Mouse (Mus musculus): ENCODE results near the gene Psma5. TPM values are rescaled to one million over a fixed set of nuclear protein-coding genes. Genes with fewer than 3 reads are reported as not detected.

Psma5 gene
- polyA plus RNA-seq (2016; fragmentation: Nextera tagmentation; extraction: Ambion mirVana), result 229 and 241 TPM in 2 replicates

DNA sequence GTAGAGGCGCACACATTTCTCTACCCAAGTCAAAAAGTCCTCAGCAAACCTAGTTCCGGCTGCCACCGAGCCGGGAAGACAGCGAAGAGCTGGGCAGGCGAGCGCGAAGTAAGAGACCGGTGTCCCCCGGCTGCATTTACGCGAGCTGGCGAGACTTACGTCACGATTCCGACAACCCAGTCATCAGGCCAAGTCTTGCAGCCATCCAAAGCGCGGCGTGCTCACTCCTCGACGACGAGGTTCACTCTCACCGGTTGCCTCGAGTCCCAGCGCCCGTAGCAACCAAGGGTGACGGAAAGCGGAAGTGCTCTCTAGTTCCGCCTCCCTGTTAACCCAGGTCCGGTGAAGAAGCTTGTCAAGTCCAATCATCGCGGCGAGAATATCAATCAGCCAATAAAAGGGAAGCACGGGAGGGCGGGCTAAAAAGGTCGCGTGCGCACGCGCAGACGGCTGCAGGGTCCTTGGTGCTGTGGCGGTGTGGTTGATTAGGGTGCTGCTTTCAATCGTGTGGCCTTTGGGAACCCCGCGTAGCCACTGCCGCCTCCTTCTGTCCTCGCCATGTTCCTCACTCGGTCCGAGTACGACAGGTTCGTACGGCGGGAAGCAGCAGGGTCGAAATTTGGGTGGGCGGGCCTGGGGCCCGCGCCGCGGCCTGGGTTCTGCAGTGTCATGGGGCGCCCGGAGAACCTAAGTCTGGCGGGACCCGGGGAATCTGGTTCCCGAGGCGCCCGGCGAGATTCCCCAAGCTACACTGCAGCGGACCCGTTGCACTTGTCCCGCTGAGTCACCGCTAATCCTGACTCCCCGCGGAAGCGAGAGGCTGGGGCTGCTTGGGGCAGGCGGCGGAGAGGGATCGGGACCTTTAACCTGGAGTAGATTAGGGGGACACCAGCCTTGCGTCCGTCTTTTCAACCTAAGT is at the start of gene Psma5:
TSS of gene Psma5 (plus strand) at position 208 of the 919 bp plus-strand sequence.
- H3K27me3 ChIP-seq, result no peaks in the 10 kb centered on the region
- peaks cover 22% of the 10 kb centered on the region for H3K4me1 ChIP-seq
- WGBS, result under 1% methylated on average over 79 of the region's 79 CpGs

DNA sequence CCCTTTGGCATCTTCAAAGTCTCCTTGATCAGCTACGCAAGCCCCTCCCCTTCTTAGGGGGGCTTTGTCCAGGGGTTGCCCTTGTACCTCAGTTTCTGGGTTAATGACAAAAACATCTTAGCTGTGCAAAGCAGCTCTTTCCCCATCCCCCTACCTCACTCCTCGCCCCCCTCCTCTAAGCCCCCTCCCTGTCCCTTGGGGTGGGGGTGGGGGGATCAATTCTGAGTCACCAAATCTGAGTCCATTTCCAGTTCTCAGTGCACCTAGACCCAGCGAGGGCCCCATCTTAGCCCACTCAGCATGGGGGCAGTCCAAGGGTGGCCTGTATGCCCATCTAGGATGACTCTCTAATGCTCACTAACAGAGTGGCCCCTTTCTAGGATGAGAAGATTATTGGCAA is 47.7 kb upstream of the Psma5 start:
- Histone ChIP-seq H3K9me3 (no peaks in the 10 kb centered on the region), H3K36me3 (replicated peaks) (peaks cover 43% of the 10 kb centered on the region), H3K27ac (peak overlapping the region; percentile 96; the same call in 1 of the 2 replicates), H3K4me1 (peaks cover 27% of the 10 kb centered on the region), H3K9ac (peak overlapping the region; percentile 87), H3K4me2 (peak overlapping the region; percentile 92), H3K27me3 (0 out of 2 replicates have a peak, but pooled peaks cover under 1% of the 10 kb centered on the region), H3K4me3 (replicated peaks) (peak overlapping the region; percentile 64)
- 60% methylated on average over 3 of the region's 3 CpGs for WGBS
- no peak for ATAC-seq (ENCODE audit: low FRiP score)

More for the DNA sequence above, at the start of gene Psma5:
- H3K27ac ChIP-seq, result no peak within 1 kb of the TSS
- H3K4me3 ChIP-seq (replicated peaks), result peak within 1 kb of the TSS; percentile 98
- peaks cover 2% of the 10 kb centered on the region for H3K36me3 ChIP-seq (replicated peaks)
- no peaks in the 10 kb centered on the region for H3K9me3 ChIP-seq
- peak within 1 kb of the TSS; percentile 87 for H3K9ac ChIP-seq
- ATAC-seq (ENCODE audit: low FRiP score), result peak; percentile 99
- peak within 1 kb of the TSS; percentile 77 for H3K4me2 ChIP-seq

DNA sequence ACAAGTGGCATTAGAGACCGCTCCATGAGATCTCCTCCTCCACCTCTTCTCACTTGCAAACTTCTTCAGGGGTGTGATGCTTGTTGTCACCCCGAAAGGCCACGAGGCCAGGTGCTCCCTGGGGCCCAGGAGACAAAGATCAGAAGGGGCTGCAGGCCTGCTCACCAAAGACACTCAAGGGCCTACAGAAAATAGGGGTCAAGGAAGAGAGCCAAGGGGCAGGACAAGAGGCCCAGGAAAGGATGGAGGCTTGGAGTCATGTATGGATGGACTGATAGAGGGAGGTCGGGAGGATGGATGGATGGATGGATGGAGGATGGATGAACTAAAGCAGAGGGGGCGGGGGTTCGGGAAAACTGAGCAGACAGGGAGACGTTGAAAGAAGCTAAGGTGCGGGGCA is 47.2 kb upstream of the Psma5 start:
- Histone ChIP-seq H3K4me1 (peaks cover 27% of the 10 kb centered on the region), H3K4me2 (peak overlapping the region; percentile 92), H3K4me3 (replicated peaks) (peak overlapping the region; percentile 64), H3K9me3 (no peaks in the 10 kb centered on the region), H3K27ac (peak overlapping the region; percentile 96), H3K36me3 (replicated peaks) (peaks cover 39% of the 10 kb centered on the region), H3K9ac (peak overlapping the region; percentile 87), H3K27me3 (0 out of 2 replicates have a peak, but pooled peaks cover 2% of the 10 kb centered on the region)
- peak; percentile 34 for ATAC-seq (ENCODE audit: low FRiP score)
- 5% methylated on average over 8 of the region's 8 CpGs for WGBS

DNA sequence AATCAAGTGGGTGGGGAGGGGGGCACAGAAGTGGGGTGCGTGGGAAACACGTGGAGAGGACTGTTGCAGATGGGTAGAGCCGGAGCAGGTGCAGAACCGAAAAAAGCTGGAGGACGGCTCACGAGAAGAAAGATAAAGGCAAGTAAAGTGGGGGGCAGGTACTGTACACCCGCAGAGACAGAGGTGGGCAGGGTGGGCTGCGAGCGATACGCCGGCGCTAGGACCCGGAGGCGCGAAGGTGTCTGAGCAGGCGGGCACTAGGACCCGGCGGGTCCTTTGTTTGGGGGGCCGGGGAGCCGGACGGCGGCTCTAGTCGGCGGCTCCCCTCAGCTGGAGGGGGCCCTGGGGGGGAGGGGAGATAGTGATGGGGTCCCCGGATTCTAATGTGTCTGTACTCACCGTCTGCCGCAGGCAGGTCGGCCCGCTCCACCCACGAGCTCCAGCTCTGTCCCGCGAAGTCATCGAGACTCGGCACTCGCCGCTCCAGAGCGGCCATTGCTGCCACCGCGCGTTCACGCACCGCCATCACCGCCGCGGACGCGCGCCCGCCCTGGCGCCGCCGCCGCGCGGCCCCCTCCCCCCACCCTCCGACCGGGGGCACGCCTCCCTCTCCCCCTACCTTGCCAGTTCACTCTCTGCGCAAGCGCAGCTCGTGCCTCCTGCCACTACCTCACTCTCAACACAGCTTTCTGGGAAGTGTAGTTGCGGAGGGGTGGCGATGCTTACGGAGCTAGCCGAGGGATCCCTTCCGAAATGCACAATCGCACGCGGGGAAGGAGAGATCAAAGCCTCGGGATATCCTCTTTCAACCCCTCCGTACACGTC is 46.6 kb upstream of the Psma5 start:
- H3K9me3 ChIP-seq, result no peaks in the 10 kb centered on the region
- peak overlapping the region; percentile 87 for H3K9ac ChIP-seq
- 0 out of 2 replicates have a peak, but pooled peaks cover 2% of the 10 kb centered on the region for H3K27me3 ChIP-seq
- WGBS, result under 1% methylated on average over 63 of the region's 72 CpGs
- peak overlapping the region; percentile 96 for H3K27ac ChIP-seq
- peak overlapping the region; percentile 92 for H3K4me2 ChIP-seq
- ATAC-seq (ENCODE audit: low FRiP score), result peak; percentile 95
- H3K4me1 ChIP-seq, result peaks cover 27% of the 10 kb centered on the region
- H3K4me3 ChIP-seq (replicated peaks), result peak overlapping the region; percentile 64
- peaks cover 33% of the 10 kb centered on the region for H3K36me3 ChIP-seq (replicated peaks)

DNA sequence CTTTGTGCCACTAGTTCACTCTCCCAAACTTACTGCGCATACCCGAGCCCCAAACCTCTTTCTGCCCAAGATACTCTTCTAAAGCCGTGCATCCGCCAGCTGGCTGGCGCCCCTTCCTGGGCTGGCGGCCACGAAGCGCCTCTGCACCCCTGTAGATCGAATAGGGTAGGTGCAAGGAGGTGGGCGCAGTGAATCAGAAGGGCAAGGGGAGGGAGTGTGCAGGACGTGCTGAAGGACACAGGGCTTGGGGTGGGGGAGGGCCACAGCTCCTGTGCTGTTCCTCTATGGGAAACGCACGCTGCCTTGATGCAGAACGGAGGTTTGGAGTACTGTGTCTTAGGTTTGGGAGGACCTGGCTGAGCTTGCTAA is 46.0 kb upstream of the Psma5 start, which contains the start of gene Atxn7l2:
TSS of gene Atxn7l2 (minus strand) at position 164 of the 369 bp plus-strand sequence.
- peaks cover 27% of the 10 kb centered on the region for H3K4me1 ChIP-seq
- H3K27me3 ChIP-seq, result 0 out of 2 replicates have a peak, but pooled peaks cover 2% of the 10 kb centered on the region
- H3K9ac ChIP-seq, result peak within 1 kb of the TSS; percentile 87
- H3K9me3 ChIP-seq, result no peaks in the 10 kb centered on the region
- peaks cover 27% of the 10 kb centered on the region for H3K36me3 ChIP-seq (replicated peaks)
- WGBS, result under 1% methylated on average over 14 of the region's 14 CpGs
- H3K4me3 ChIP-seq (replicated peaks), result peak within 1 kb of the TSS; percentile 64
- H3K4me2 ChIP-seq, result peak within 1 kb of the TSS; percentile 92
- H3K27ac ChIP-seq, result peak within 1 kb of the TSS; percentile 96
- peak; percentile 87 for ATAC-seq (ENCODE audit: low FRiP score)

DNA sequence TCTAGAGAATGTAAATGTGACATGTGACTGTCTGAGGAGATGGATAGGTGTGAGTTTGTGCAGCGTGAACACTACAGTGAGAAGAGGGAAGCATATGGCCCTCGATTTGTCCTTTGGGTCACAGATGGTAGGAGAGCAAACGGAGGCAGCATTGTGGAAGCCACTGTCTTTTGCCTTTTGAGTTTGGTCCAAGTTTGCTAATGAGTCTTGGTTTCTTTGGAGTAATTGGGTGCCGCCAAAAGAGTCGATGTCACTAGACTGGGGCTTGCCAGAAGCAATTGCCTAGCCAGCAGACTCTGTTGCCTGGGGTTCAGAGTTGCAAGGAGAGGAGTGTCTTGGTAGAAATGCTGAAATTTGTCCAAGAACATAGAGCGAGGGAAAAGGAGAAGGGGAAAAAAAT is 44.9 kb upstream of the Psma5 start:
- no peak overlapping the region for H3K4me3 ChIP-seq (replicated peaks)
- ATAC-seq (ENCODE audit: low FRiP score), result no peak
- peaks cover 2% of the 10 kb centered on the region; the same call in 1 of the 2 replicates for H3K27me3 ChIP-seq
- WGBS, result 71% methylated on average over 6 of the region's 6 CpGs
- H3K27ac ChIP-seq, result peak overlapping the region; percentile 50; the same call in 1 of the 2 replicates
- peaks cover 16% of the 10 kb centered on the region for H3K36me3 ChIP-seq (replicated peaks)
- H3K4me1 ChIP-seq, result peaks cover 27% of the 10 kb centered on the region
- H3K4me2 ChIP-seq, result peak overlapping the region; percentile 92; the same call in 1 of the 2 replicates
- no peaks in the 10 kb centered on the region for H3K9me3 ChIP-seq
- H3K9ac ChIP-seq, result no peak overlapping the region

DNA sequence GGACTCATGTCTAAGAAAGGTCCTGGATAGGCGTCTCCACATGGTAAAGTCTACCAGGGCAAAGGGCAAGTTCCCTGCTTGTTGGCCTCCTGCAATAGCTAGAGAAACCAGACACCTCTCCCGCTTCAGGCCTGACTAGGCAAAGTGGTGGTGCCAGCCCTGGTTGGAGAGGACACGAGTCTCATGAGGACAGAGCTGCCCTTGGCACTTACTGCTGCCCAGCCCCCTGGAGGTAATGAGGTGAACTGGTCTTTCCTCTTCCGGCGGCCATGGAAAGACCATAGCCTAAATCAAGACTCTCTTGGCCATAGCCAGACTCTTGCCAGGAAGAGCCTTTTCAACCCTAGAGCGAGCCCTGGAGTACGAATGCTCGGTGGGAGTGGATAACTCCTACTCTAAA is 44.3 kb upstream of the Psma5 start:
- peaks cover 10% of the 10 kb centered on the region for H3K36me3 ChIP-seq (replicated peaks)
- no peaks in the 10 kb centered on the region for H3K9me3 ChIP-seq
- peaks cover 2% of the 10 kb centered on the region; the same call in 1 of the 2 replicates for H3K27me3 ChIP-seq
- H3K4me1 ChIP-seq, result peaks cover 25% of the 10 kb centered on the region
- no peak overlapping the region for H3K4me3 ChIP-seq (replicated peaks)
- 0 out of 2 replicates have a peak overlapping the region, but pooled peaks have one; percentile 50 for H3K27ac ChIP-seq
- ATAC-seq (ENCODE audit: low FRiP score), result no peak
- no peak overlapping the region for H3K4me2 ChIP-seq
- 89% methylated on average over 8 of the region's 8 CpGs for WGBS
- no peak overlapping the region for H3K9ac ChIP-seq

DNA sequence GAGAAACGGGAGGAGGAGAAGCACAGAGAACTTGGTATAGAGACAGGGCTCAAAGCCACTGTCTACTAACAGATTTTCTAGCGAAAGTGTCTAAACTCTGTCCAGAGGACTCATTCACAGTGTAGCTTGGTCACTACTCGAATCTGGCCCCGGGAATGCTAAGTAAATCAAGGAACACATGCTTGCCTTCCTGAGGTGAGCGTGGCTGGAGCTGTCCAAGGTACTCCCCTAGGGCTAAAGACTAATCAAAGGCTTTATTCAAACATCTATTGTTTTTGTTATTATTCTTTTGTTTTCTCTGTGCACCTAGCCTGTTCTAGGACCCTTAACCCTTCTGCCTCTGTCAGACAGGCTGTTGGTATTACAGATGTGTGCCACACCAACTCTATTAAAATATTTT is 42.0 kb upstream of the Psma5 start:
- no peak overlapping the region for H3K9ac ChIP-seq
- no peaks in the 10 kb centered on the region for H3K36me3 ChIP-seq (replicated peaks)
- 21% methylated on average over 5 of the region's 5 CpGs for WGBS
- no peak for ATAC-seq (ENCODE audit: low FRiP score)
- H3K4me3 ChIP-seq (replicated peaks), result no peak overlapping the region
- peaks cover 2% of the 10 kb centered on the region; the same call in 1 of the 2 replicates for H3K27me3 ChIP-seq
- H3K4me2 ChIP-seq, result no peak overlapping the region
- H3K9me3 ChIP-seq, result no peaks in the 10 kb centered on the region
- peaks cover 8% of the 10 kb centered on the region for H3K4me1 ChIP-seq
- no peak overlapping the region for H3K27ac ChIP-seq

DNA sequence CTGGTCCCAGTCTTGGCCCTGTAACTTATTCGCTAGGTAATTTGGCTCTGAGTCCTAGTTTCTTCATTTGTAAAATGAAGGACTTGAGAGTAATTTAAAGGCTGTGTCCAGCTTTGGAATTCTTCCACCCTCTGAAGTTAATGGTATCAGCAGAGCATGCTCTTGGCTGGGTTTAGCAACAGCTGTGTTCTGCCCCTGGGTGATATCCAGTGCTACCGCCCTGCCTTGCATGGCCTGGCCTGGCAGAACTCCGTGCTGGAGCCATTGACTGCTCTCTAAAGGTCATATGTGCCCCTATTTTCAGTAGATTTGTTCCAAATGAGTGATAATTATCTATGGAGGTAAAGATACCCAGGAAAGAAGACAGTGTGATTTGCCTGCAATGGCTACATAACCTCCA is 36.1 kb upstream of the Psma5 start:
- no peak overlapping the region for H3K9ac ChIP-seq
- no peaks in the 10 kb centered on the region for H3K9me3 ChIP-seq
- no peak for ATAC-seq (ENCODE audit: low FRiP score)
- H3K27ac ChIP-seq, result no peak overlapping the region
- 79% methylated on average over 3 of the region's 3 CpGs for WGBS
- peaks cover 43% of the 10 kb centered on the region for H3K27me3 ChIP-seq
- H3K4me2 ChIP-seq, result no peak overlapping the region
- H3K4me3 ChIP-seq (replicated peaks), result no peak overlapping the region
- H3K36me3 ChIP-seq (replicated peaks), result no peaks in the 10 kb centered on the region
- H3K4me1 ChIP-seq, result peaks cover 2% of the 10 kb centered on the region; the same call in 1 of the 2 replicates

DNA sequence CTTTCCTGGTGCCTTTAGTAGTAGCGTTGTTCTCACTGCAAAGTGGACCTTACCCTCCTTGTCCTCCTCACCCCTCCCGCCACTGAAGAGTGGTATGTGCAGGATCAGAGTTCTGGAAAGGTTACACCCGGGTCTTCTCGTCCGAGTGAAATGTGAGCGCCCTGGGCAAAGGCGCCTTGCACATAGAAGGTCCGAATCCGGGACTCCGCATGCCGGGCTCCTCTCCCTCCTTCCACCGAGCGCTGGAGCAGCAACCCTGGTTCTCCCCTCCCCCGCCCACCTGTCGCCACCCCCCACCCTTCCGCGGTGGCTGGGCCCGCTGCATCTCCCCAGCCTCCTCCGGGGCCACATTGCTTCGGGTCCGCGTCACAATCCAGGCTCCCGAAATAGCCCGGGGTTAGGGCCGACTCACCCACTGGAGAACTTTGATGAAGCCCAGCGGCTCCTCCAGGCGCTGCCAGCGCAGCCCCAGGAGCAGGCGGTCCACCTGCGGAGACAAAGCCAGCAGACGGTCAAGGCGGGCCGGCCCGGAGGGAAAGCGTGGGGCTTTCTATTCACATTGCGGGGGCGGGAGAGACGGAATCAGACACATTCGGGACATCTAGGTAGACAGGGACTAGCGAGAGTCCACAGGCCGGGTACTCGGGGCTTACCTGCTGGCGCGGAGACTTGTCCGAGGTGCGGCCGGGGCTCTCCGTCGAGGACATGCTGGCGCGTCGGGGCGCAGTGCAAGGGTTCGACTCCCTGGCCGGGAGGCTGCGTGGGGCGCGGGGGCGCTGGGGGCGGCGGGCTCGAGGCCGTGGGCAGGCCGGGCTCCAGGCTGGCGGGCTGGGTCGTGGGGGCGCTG is 30.8 kb upstream of the Psma5 start:
- peak overlapping the region; percentile 46 for H3K9ac ChIP-seq
- peak overlapping the region; percentile 72 for H3K4me2 ChIP-seq
- H3K4me3 ChIP-seq (replicated peaks), result peak overlapping the region; percentile 49
- H3K27me3 ChIP-seq, result peaks cover 62% of the 10 kb centered on the region
- peak; percentile 49; the same call in 1 of the 2 replicates for ATAC-seq (ENCODE audit: low FRiP score)
- whole genome bisulfite sequencing, result 3% methylated on average over 67 of the region's 67 CpGs
- H3K4me1 ChIP-seq, result peaks cover 22% of the 10 kb centered on the region
- no peaks in the 10 kb centered on the region for H3K9me3 ChIP-seq
- H3K36me3 ChIP-seq (replicated peaks), result no peaks in the 10 kb centered on the region
- H3K27ac ChIP-seq, result no peak overlapping the region

Measured in forebrain, embryonic 12.5 days (tissue).